ENCODE assay signal across 10 mouse cellular contexts in genomic region chr12:112987877-112988276, GRCm38 (mm10). TPM values are rescaled to one million over a fixed set of nuclear protein-coding genes. Genes with fewer than 3 reads are reported as not detected.
DNase-seq lines count a peak whose midpoint lies in the region; ATAC-seq and TF ChIP-seq lines count a peak whose summit lies in the region.
"Had no signal": no experiment of that assay in that cellular context is flagged by ENCODE, and none has a peak within 500 bp of the region (broad histone marks: within the 10 kb centered on the region; RNA-seq: fewer than 3 reads in every experiment).

No protein-coding gene starts in this region.

- peaks cover 8% of the 10 kb centered on the region; the same call in 1 of the 2 replicates for H3K36me3 ChIP-seq in midbrain, embryonic 11.5 days (ENCODE audit: control insufficient read depth, insufficient read depth, low read length)
- H3K36me3 ChIP-seq in forebrain, embryonic 10.5 days (replicated peaks), result peaks cover 82% of the 10 kb centered on the region

- peak; percentile 27 to 45 for DNase-seq in adrenal gland, adult 18-20 months (ENCODE audit: low spot score in 2 of 2)
- no peak for DNase-seq in adrenal gland, postnatal 4 days (ENCODE audit: low spot score in 2 of 2)
- no peak for DNase-seq in left cerebral cortex, adult 2 months (ENCODE audit: extremely low spot score in 1 of 2, low spot score in 2 of 2)
- no peak for DNase-seq in left cerebral cortex, postnatal 4 days
- no peak for DNase-seq in midbrain, embryonic 11.5 days (ENCODE audit: low spot score, missing footprints)
- no peak for DNase-seq in forebrain, embryonic 10.5 days (ENCODE audit: extremely low spot score, low spot score)

- no peak overlapping the region for H3K27ac ChIP-seq in left cerebral cortex, adult 2 months
- H3K27ac ChIP-seq in bone marrow macrophage, adult 2 months (ENCODE audit: insufficient read depth, low read depth, low read length), result no peak overlapping the region
- H3K27ac ChIP-seq in midbrain, embryonic 11.5 days (ENCODE audit: low read depth, low read length), result no peak overlapping the region
- no peak overlapping the region for H3K27ac ChIP-seq in forebrain, embryonic 10.5 days
- H3K27ac ChIP-seq: embryonic facial prominence, embryonic 15.5 days; limb, embryonic 12.5 days had no signal

- no peaks in the 10 kb centered on the region for H3K9me3 ChIP-seq in midbrain, embryonic 11.5 days (ENCODE audit: control insufficient read depth, low read length)
- no peaks in the 10 kb centered on the region for H3K9me3 ChIP-seq in forebrain, embryonic 10.5 days
- H3K9me3 ChIP-seq: embryonic facial prominence, embryonic 15.5 days; limb, embryonic 12.5 days had no signal

- H3K4me2 ChIP-seq in midbrain, embryonic 11.5 days, result no peak overlapping the region
- H3K4me2 ChIP-seq: embryonic facial prominence, embryonic 15.5 days; limb, embryonic 12.5 days had no signal

- H3K27me3 ChIP-seq in midbrain, embryonic 11.5 days (ENCODE audit: control insufficient read depth, insufficient read depth, low read length), result no peaks in the 10 kb centered on the region
- no peaks in the 10 kb centered on the region for H3K27me3 ChIP-seq in forebrain, embryonic 10.5 days (ENCODE audit: poor library complexity, severe bottlenecking)
- H3K27me3 ChIP-seq: embryonic facial prominence, embryonic 15.5 days; limb, embryonic 12.5 days had no signal

- intact Hi-C loops in left cerebral cortex, adult 2 months (cut with DNase I), result no loop called here
- intact Hi-C loops in left cerebral cortex, postnatal 4 days (cut with DNase I), result no loop called here

- no peak overlapping the region for H3K4me3 ChIP-seq in left cerebral cortex, adult 2 months
- H3K4me3 ChIP-seq in bone marrow macrophage, adult 2 months (ENCODE audit: insufficient read depth, low read length), result no peak overlapping the region
- H3K4me3 ChIP-seq in midbrain, embryonic 11.5 days (ENCODE audit: low read depth, low read length), result no peak overlapping the region
- no peak overlapping the region for H3K4me3 ChIP-seq in forebrain, embryonic 10.5 days
- H3K4me3 ChIP-seq: embryonic facial prominence, embryonic 15.5 days; limb, embryonic 12.5 days had no signal

- TF ChIP-seq POLR2A in bone marrow macrophage, adult 2 months (IDR thresholded peaks at IDR 0.05; ENCODE audit: borderline replicate concordance, low read depth, low read length), result no peak

- 71% methylated on average over 6 of the region's 6 CpGs for WGBS in midbrain, embryonic 11.5 days
- 72% methylated on average over 6 of the region's 6 CpGs for WGBS in forebrain, embryonic 10.5 days

- peaks cover 38% of the 10 kb centered on the region for H3K4me1 ChIP-seq in bone marrow macrophage, adult 2 months (ENCODE audit: control insufficient read depth, insufficient read depth, low read length)
- H3K4me1 ChIP-seq in midbrain, embryonic 11.5 days (ENCODE audit: control insufficient read depth, insufficient read depth, low read length), result no peaks in the 10 kb centered on the region
- H3K4me1 ChIP-seq in forebrain, embryonic 10.5 days, result no peaks in the 10 kb centered on the region
- H3K4me1 ChIP-seq: limb, embryonic 12.5 days had no signal

- 0 out of 2 replicates have a peak, but pooled peaks have one; percentile 25 for ATAC-seq in neutrophil, adult 5-6 weeks (ENCODE audit: extremely low read depth, insufficient number of reproducible peaks, low FRiP score, poor library complexity, severe bottlenecking)
- no peak for ATAC-seq in midbrain, embryonic 11.5 days (ENCODE audit: low FRiP score)

- no peak overlapping the region for H3K9ac ChIP-seq in midbrain, embryonic 11.5 days (ENCODE audit: low read length)
- H3K9ac ChIP-seq: embryonic facial prominence, embryonic 15.5 days; limb, embryonic 12.5 days had no signal

- peak; percentile 59 for TF ChIP-seq CTCF in left cerebral cortex, adult 2 months (IDR thresholded peaks at IDR 0.05)
- peak; percentile 49 for TF ChIP-seq CTCF in bone marrow macrophage, adult 2 months (IDR thresholded peaks at IDR 0.05; ENCODE audit: low read depth, low read length)

RNA-seq across cellular contexts. Expression of gene Btbd6, which starts 11.6 kb away (rescaled TPM):
- total RNA-seq in adrenal gland, adult 18-20 months (2021), result 10 to 100 TPM; 14.9 to 15.5 TPM
- 10 to 100 TPM; 27.1 to 29.2 TPM for total RNA-seq in adrenal gland, postnatal 4 days (2021)
- 10 to 100 TPM; 60.2 to 64.5 TPM for total RNA-seq in left cerebral cortex, adult 2 months (2021)
- total RNA-seq in left cerebral cortex, postnatal 4 days (2021), result 10 to 100 TPM; 53.6 to 59.2 TPM
- polyA plus RNA-seq in bone marrow macrophage, adult 2 months (2012; ENCODE audit: insufficient read depth, insufficient read length, missing spikeins), result 9.0 and 9.9 TPM in 2 replicates
- 6.1 and 7.2 TPM in 2 replicates for total RNA-seq in neutrophil, adult 5-6 weeks (2017)
- polyA plus RNA-seq in midbrain, embryonic 11.5 days (2014; fragmentation: Nextera tagmentation; extraction: Ambion mirVana), result 17.5 and 19.2 TPM in 2 replicates
- 22.4 and 24.2 TPM in 2 replicates for polyA plus RNA-seq in forebrain, embryonic 10.5 days (2016; fragmentation: Nextera tagmentation; extraction: Ambion mirVana)

RNA-seq across cellular contexts. Expression of gene Brf1, which starts 12.6 kb away (rescaled TPM):
- total RNA-seq in adrenal gland, adult 18-20 months (2021), result 10 to 100 TPM; 39.1 to 50.4 TPM
- total RNA-seq in adrenal gland, postnatal 4 days (2021), result 10 to 100 TPM; 81.9 to 82.9 TPM
- 10 to 100 TPM; 45.6 to 46.6 TPM for total RNA-seq in left cerebral cortex, adult 2 months (2021)
- 10 to 100 TPM; 64.5 to 67.2 TPM for total RNA-seq in left cerebral cortex, postnatal 4 days (2021)
- polyA plus RNA-seq in bone marrow macrophage, adult 2 months (2012; ENCODE audit: insufficient read depth, insufficient read length, missing spikeins), result 42.1 and 49.9 TPM in 2 replicates
- 104 and 124 TPM in 2 replicates for total RNA-seq in neutrophil, adult 5-6 weeks (2017)
- 51.9 and 53.0 TPM in 2 replicates for polyA plus RNA-seq in midbrain, embryonic 11.5 days (2014; fragmentation: Nextera tagmentation; extraction: Ambion mirVana)
- 50.8 and 58.1 TPM in 2 replicates for polyA plus RNA-seq in forebrain, embryonic 10.5 days (2016; fragmentation: Nextera tagmentation; extraction: Ambion mirVana)

RNA-seq across cellular contexts. Expression of gene Pacs2, which starts 26.4 kb away (rescaled TPM):
- 10 to 100 TPM; 34.3 to 38.0 TPM for total RNA-seq in adrenal gland, adult 18-20 months (2021)
- total RNA-seq in adrenal gland, postnatal 4 days (2021), result 10 to 100 TPM; 46.0 to 50.4 TPM
- total RNA-seq in left cerebral cortex, adult 2 months (2021), result 10 to 100 TPM; 62.8 to 68.0 TPM
- total RNA-seq in left cerebral cortex, postnatal 4 days (2021), result 100 to 1,000 TPM; 184 to 189 TPM
- 53.4 and 62.2 TPM in 2 replicates for polyA plus RNA-seq in bone marrow macrophage, adult 2 months (2012; ENCODE audit: insufficient read depth, insufficient read length, missing spikeins)
- 17.2 and 23.0 TPM in 2 replicates for total RNA-seq in neutrophil, adult 5-6 weeks (2017)
- 17.3 and 17.5 TPM in 2 replicates for polyA plus RNA-seq in midbrain, embryonic 11.5 days (2014; fragmentation: Nextera tagmentation; extraction: Ambion mirVana)
- polyA plus RNA-seq in forebrain, embryonic 10.5 days (2016; fragmentation: Nextera tagmentation; extraction: Ambion mirVana), result 16.9 and 18.3 TPM in 2 replicates

RNA-seq across cellular contexts. Expression of gene Nudt14, which starts 46.0 kb away (rescaled TPM):
- 10 to 100 TPM; 30.5 to 31.9 TPM for total RNA-seq in adrenal gland, adult 18-20 months (2021)
- 10 to 100 TPM; 42.1 to 46.3 TPM for total RNA-seq in adrenal gland, postnatal 4 days (2021)
- 10 to 100 TPM; 10.1 to 13.7 TPM for total RNA-seq in left cerebral cortex, adult 2 months (2021)
- total RNA-seq in left cerebral cortex, postnatal 4 days (2021), result 10 to 100 TPM; 12.5 to 16.7 TPM
- 31.4 and 32.1 TPM in 2 replicates for polyA plus RNA-seq in bone marrow macrophage, adult 2 months (2012; ENCODE audit: insufficient read depth, insufficient read length, missing spikeins)
- 4.2 and 4.7 TPM in 2 replicates for total RNA-seq in neutrophil, adult 5-6 weeks (2017)
- 54.0 and 61.7 TPM in 2 replicates for polyA plus RNA-seq in midbrain, embryonic 11.5 days (2014; fragmentation: Nextera tagmentation; extraction: Ambion mirVana)
- 61.4 and 70.4 TPM in 2 replicates for polyA plus RNA-seq in forebrain, embryonic 10.5 days (2016; fragmentation: Nextera tagmentation; extraction: Ambion mirVana)

RNA-seq across cellular contexts. Expression of gene Jag2, which starts 58.3 kb away (rescaled TPM):
- total RNA-seq in adrenal gland, adult 18-20 months (2021), result 1 to 10 TPM; 4.7 to 9.0 TPM
- 10 to 100 TPM; 15.2 to 18.3 TPM for total RNA-seq in adrenal gland, postnatal 4 days (2021)
- total RNA-seq in left cerebral cortex, adult 2 months (2021), result 10 to 100 TPM; 57.9 to 62.2 TPM
- 10 to 100 TPM; 76.5 to 97.2 TPM for total RNA-seq in left cerebral cortex, postnatal 4 days (2021)
- polyA plus RNA-seq in bone marrow macrophage, adult 2 months (2012; ENCODE audit: insufficient read depth, insufficient read length, missing spikeins), result 2.8 and 3.2 TPM in 2 replicates
- 0.70 and 0.86 TPM in 2 replicates for total RNA-seq in neutrophil, adult 5-6 weeks (2017)
- 3.0 and 3.2 TPM in 2 replicates for polyA plus RNA-seq in midbrain, embryonic 11.5 days (2014; fragmentation: Nextera tagmentation; extraction: Ambion mirVana)
- 2.3 and 3.8 TPM in 2 replicates for polyA plus RNA-seq in forebrain, embryonic 10.5 days (2016; fragmentation: Nextera tagmentation; extraction: Ambion mirVana)

Comparison
In these comparisons a context has a peak if more than half of its experiments do, and no peak if none do; other contexts are left out.
1. DNase-seq: peak in adrenal gland, adult 18-20 months (2 of 2); none in adrenal gland, postnatal 4 days (0 of 2), left cerebral cortex, adult 2 months (0 of 2), left cerebral cortex, postnatal 4 days (single experiment), midbrain, embryonic 11.5 days (single experiment) and forebrain, embryonic 10.5 days (single experiment).